Mouse (Mus musculus) G1E (cell line): ENCODE measurements around the gene 1700067K01Rik. TPM values are rescaled to one million over a fixed set of nuclear protein-coding genes. Genes with fewer than 3 reads are reported as not detected.

Experiments
- ATAC-seq: 2 replicates; pipeline ENCODE4 v1.8.0; 2016; ENCODE audit warnings: mild to moderate bottlenecking; ENCODE audit not compliant: insufficient number of reproducible peaks, poor library complexity, low FRiP score, severe bottlenecking; ENCODE audit errors: extremely low read depth
- DNase-seq: peaks from one replicate; pipeline ENCODE4 v3.0.0; 2012; ENCODE audit warnings: low spot score
- H3K27me3 ChIP-seq: 2 replicates; pipeline ENCODE4 v1.6.1; 2012; ENCODE audit warnings: mild to moderate bottlenecking, low read length, inconsistent platforms; ENCODE audit not compliant: insufficient read depth
- H3K36me3 ChIP-seq: replicated peaks from 2 replicates; pipeline ENCODE3; 2012; ENCODE audit warnings: mild to moderate bottlenecking, inconsistent platforms
- H3K4me1 ChIP-seq: 2 replicates; pipeline ENCODE4 v1.6.1; 2012; ENCODE audit warnings: low read depth, low read length, inconsistent platforms, mixed read lengths; ENCODE audit not compliant: insufficient read depth
- H3K4me3 ChIP-seq: 2 replicates; pipeline ENCODE4 v1.5.1; 2012; ENCODE audit warnings: low read depth, mild to moderate bottlenecking, inconsistent platforms, low read length, moderate library complexity, mixed read lengths
- H3K9me3 ChIP-seq: replicated peaks from 2 replicates; pipeline ENCODE4 v1.6.1; 2012; ENCODE audit warnings: inconsistent platforms
- CTCF ChIP-seq: IDR thresholded peaks from 2 replicates; pipeline ENCODE4 v1.5.1; 2012; ENCODE audit warnings: low read depth, low read length, inconsistent platforms, mixed read lengths
- GATA1 ChIP-seq: IDR thresholded peaks from 2 replicates; pipeline ENCODE4 v1.6.1; 2012; ENCODE audit warnings: borderline replicate concordance, low read length, inconsistent platforms, mixed read lengths
- GATA2 ChIP-seq: IDR thresholded peaks from 2 replicates; pipeline ENCODE4 v1.6.1; 2012; ENCODE audit warnings: low read depth, low read length, inconsistent platforms, borderline replicate concordance
- POLR2AphosphoS5 ChIP-seq: IDR thresholded peaks from 2 replicates; pipeline ENCODE4 v1.6.1; 2012; ENCODE audit warnings: low read depth, low read length, inconsistent platforms; ENCODE audit not compliant: insufficient replicate concordance
- TAL1 ChIP-seq: conservative IDR thresholded peaks from 2 replicates; pipeline ENCODE4 v1.6.1; 2012; ENCODE audit warnings: low read depth, low read length, inconsistent platforms, mixed read lengths
- polyA plus RNA-seq: library from polyadenylated mRNA; stranded (reverse); fragments of >175 nt; gene quantifications from 2 replicates; pipeline ENCODE4 v1.2.3, GENCODE M21; 2012
- total RNA-seq, 2 experiments: library from RNA; stranded (forward) in 1 of 2; stranded (reverse) in 1 of 2; fragments of 200-1000 nt in 1 of 2; fragments of >200 nt in 1 of 2; fragmentation: Nextera tagmentation in 1 of 2; gene quantifications; 2 replicates each; pipeline ENCODE4 v1.2.3; 2014 to 2017

1700067K01Rik gene
- total and polyA plus RNA-seq, 3 experiments, result 0.82 to 0.92 TPM; not detected in 1

GRCm38 (mm10) chr8:84025863-84026262, 24.6 kb downstream of the 1700067K01Rik start:
- Histone ChIP-seq H3K27me3 (peaks cover 46% of the 10 kb centered on the region), H3K9me3 (no peaks in the 10 kb centered on the region), H3K4me1 (peaks cover 7% of the 10 kb centered on the region), H3K4me3 (no peak overlapping the region; the same call in 1 of the 2 replicates), H3K36me3 (no peaks in the 10 kb centered on the region)
- DNase-seq (no peak), ATAC-seq (no peak)
- no peak for TF ChIP-seq GATA1
- no peak for TF ChIP-seq CTCF
- TF ChIP-seq GATA2, result no peak
- TF ChIP-seq POLR2AphosphoS5, result no peak
- no peak for TF ChIP-seq TAL1

- no peak for ATAC-seq
- DNase-seq, result no peak
- H3K36me3 ChIP-seq, result no peaks in the 10 kb centered on the region
- H3K27me3 ChIP-seq, result peaks cover 44% of the 10 kb centered on the region
- H3K4me1 ChIP-seq, result peaks cover 7% of the 10 kb centered on the region
- no peaks in the 10 kb centered on the region for H3K9me3 ChIP-seq
- no peak overlapping the region for H3K4me3 ChIP-seq
- TF ChIP-seq GATA1, result no peak
- no peak for TF ChIP-seq POLR2AphosphoS5
- no peak for TF ChIP-seq CTCF
- TF ChIP-seq GATA2, result no peak
- TF ChIP-seq TAL1, result no peak
These were observed 26.1 kb downstream of the 1700067K01Rik start for GRCm38 (mm10) chr8:84027449-84027848.

GRCm38 (mm10) chr8:84029272-84029671, 28.0 kb downstream of the 1700067K01Rik start:
- Histone ChIP-seq H3K4me1 (peaks cover 7% of the 10 kb centered on the region), H3K36me3 (no peaks in the 10 kb centered on the region), H3K9me3 (no peaks in the 10 kb centered on the region), H3K4me3 (no peak overlapping the region), H3K27me3 (peaks cover 43% of the 10 kb centered on the region)
- no peak for ATAC-seq
- DNase-seq, result no peak
- TF ChIP-seq GATA2 (no peak), GATA1 (no peak), CTCF (no peak), TAL1 (no peak)

- Histone ChIP-seq H3K36me3 (no peaks in the 10 kb centered on the region), H3K27me3 (peaks cover 38% of the 10 kb centered on the region; the same call in 1 of the 2 replicates), H3K9me3 (no peaks in the 10 kb centered on the region), H3K4me1 (no peaks in the 10 kb centered on the region), H3K4me3 (no peak overlapping the region)
- TF ChIP-seq CTCF (no peak), POLR2AphosphoS5 (no peak), GATA1 (no peak), GATA2 (no peak), TAL1 (no peak)
- ATAC-seq, result no peak
- DNase-seq, result no peak
These were observed 31.5 kb downstream of the 1700067K01Rik start for GRCm38 (mm10) chr8:84032777-84033176.

- Histone ChIP-seq H3K4me1 (no peaks in the 10 kb centered on the region; the same call in 1 of the 2 replicates), H3K36me3 (no peaks in the 10 kb centered on the region), H3K9me3 (no peaks in the 10 kb centered on the region), H3K27me3 (peaks cover 37% of the 10 kb centered on the region), H3K4me3 (no peak overlapping the region)
- DNase-seq (no peak), ATAC-seq (no peak)
- no peak for TF ChIP-seq POLR2AphosphoS5
- TF ChIP-seq CTCF, result no peak
- TF ChIP-seq GATA2, result no peak
- no peak for TF ChIP-seq GATA1
- no peak for TF ChIP-seq TAL1
These were observed 36.7 kb downstream of the 1700067K01Rik start for GRCm38 (mm10) chr8:84038015-84038414.

GRCm38 (mm10) chr8:84039050-84039449, 37.7 kb downstream of the 1700067K01Rik start:
- peak; percentile 32 for DNase-seq
- H3K4me1 ChIP-seq, result no peaks in the 10 kb centered on the region; the same call in 1 of the 2 replicates
- TF ChIP-seq CTCF, result peak; percentile 66
- TF ChIP-seq GATA1, result no peak
- H3K4me3 ChIP-seq, result no peak overlapping the region
- no peaks in the 10 kb centered on the region for H3K9me3 ChIP-seq
- H3K36me3 ChIP-seq, result no peaks in the 10 kb centered on the region
- peaks cover 32% of the 10 kb centered on the region for H3K27me3 ChIP-seq
- no peak for ATAC-seq
